Mouse (Mus musculus): ENCODE results near the gene Gm8246. TPM values are rescaled to one million over a fixed set of nuclear protein-coding genes. Genes with fewer than 3 reads are reported as not detected.

Gene Gm8246
- polyA plus RNA-seq (2012; ENCODE audit: low replicate concordance) = not detected in 2 replicates

DNA sequence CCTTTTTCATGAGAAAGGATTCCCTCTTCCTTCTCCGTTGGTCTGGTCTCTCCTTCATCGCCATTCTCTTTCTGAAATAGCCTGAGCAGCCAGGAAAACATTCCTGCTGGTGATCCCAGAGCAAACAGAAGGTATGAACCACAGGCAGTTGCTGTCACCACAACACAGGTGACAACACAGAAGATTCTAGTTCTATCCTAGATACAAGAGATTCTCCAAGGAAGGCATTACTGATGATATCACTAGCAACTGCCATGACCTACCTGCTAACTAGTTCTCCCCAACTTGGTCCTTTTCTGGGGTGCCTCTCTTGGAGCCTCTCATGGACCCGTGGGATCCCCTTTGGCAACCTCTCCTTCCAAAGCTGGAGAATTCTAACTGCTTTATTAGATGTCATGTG, at the start of gene Gm8246:
Gm8246 (minus strand) TSS at position 101 of the 400 bp plus-strand sequence.

DNA sequence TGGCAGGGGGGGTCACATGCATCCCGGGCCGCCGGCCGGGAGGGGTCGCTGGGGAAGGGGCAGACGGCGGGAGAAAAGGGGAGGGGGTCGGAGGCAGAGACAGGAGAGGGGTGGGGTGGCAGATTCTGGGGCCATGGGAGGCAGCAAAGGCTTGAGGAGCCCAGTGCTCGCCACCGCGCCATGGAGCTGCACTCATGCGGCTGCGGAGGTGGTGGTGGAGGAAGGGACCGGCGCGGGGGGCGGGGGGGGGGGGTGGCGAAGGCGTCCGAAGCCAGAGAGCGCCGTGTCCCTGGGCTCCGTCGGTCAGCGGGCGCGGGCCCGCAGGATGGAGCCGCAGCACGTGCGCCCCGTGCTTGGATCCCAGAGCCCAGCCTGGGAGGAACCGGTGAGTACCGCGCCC, 23.7 kb upstream of the Gm8246 start, which contains the start of gene Gm3488:
Gm3488 (plus strand) TSS at position 301 of the 400 bp plus-strand sequence.

DNA sequence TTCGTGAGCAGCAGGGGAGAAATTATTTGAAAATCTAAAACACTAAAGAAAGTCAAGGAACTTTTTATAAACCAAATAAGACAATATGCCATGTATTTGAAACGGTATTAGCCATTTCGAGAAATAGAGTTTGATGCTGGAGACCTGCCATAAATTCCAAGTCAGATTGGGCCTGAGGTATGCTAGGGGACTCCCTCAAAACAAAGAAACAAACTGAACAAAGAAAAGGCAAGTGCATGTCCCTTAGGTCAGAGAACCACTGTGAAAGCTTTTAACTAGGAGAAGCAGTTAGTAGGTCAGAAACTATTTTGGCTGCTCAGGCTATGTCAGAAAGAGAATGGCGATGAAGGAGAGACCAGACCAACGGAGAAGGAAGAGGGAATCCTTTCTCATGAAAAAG, 6.3 kb upstream of the Gm8246 start, which contains the start of gene Gm3187:
Gm3187 (plus strand) TSS at position 301 of the 400 bp plus-strand sequence.

DNA sequence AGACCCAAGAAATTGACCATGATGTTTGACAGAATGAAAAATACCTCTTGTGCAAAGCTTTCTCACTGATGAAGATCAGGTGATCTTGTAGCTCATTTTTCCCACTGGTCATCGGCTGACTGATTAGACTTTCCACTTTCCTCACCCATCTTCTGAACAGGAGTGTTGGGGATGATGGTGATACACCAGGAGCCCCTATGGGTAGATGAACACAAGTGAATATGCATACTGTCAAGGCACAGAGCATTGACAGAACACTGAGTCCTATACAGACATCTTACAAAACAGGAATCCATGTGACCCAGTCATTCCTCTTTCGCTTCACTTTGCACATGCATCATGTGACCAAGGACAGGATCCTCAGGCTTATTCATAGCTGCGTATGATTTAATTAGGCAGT, 22.3 kb downstream of the Gm8246 start, which contains the start of gene Gm3194:
Gm3194 (minus strand) TSS at position 101 of the 400 bp plus-strand sequence.

Other genes with a start within 250 kb of the Gm8246 start
- not detected in 2 replicates for gene Gm3526, start 217.2 kb downstream of the Gm8246 start, polyA plus RNA-seq (2012; ENCODE audit: low replicate concordance)
- gene Gm3542, start 142.9 kb downstream of the Gm8246 start, polyA plus RNA-seq (2012; ENCODE audit: low replicate concordance) = not detected in 2 replicates
- gene Gm3500, start 88.8 kb downstream of the Gm8246 start, polyA plus RNA-seq (2012; ENCODE audit: low replicate concordance) = not detected in 2 replicates
- gene Gm3194, start 22.4 kb downstream of the Gm8246 start, polyA plus RNA-seq (2012; ENCODE audit: low replicate concordance) = 0.06 TPM in 1 of 2 replicates, not detected in the other
- gene Gm3187, start 6.4 kb upstream of the Gm8246 start, polyA plus RNA-seq (2012; ENCODE audit: low replicate concordance) = 0.20 TPM in 1 of 2 replicates, not detected in the other
- not detected in 2 replicates for gene Gm3488, start 23.8 kb upstream of the Gm8246 start, polyA plus RNA-seq (2012; ENCODE audit: low replicate concordance)
- gene Gm3532, start 60.7 kb upstream of the Gm8246 start, polyA plus RNA-seq (2012; ENCODE audit: low replicate concordance) = not detected in 2 replicates
- gene Gm8265, start 155.2 kb upstream of the Gm8246 start, polyA plus RNA-seq (2012; ENCODE audit: low replicate concordance) = not detected in 2 replicates
- gene Gm9603, start 209.6 kb upstream of the Gm8246 start, polyA plus RNA-seq (2012; ENCODE audit: low replicate concordance) = not detected in 2 replicates